Mouse (Mus musculus) embryonic fibroblast, embryonic 13.5 days (primary cell): ENCODE results near the gene Slc7a15. TPM values are rescaled to one million over a fixed set of nuclear protein-coding genes. Genes with fewer than 3 reads are reported as not detected.

Source experiments
- H3K27ac ChIP-seq: 2 replicates; pipeline ENCODE4 v1.5.1; 2012; ENCODE audit warnings: low read length, control low read depth, inconsistent platforms; ENCODE audit not compliant: insufficient read depth
- H3K4me1 ChIP-seq: 2 replicates; pipeline ENCODE4 v1.6.1; 2011; ENCODE audit warnings: low read length; ENCODE audit not compliant: control insufficient read depth, insufficient read depth
- H3K4me3 ChIP-seq: 2 replicates; pipeline ENCODE4 v1.5.1; 2011; ENCODE audit warnings: mild to moderate bottlenecking, control low read depth, low read length; ENCODE audit not compliant: insufficient read depth
- CTCF ChIP-seq: IDR thresholded peaks from 2 replicates; pipeline ENCODE4 v1.5.1; 2011; ENCODE audit warnings: mild to moderate bottlenecking, control low read depth, low read length, moderate library complexity, borderline replicate concordance; ENCODE audit not compliant: insufficient read depth
- POLR2A ChIP-seq: IDR thresholded peaks from 2 replicates; pipeline ENCODE4 v1.6.1; 2011; ENCODE audit warnings: low read depth, mild to moderate bottlenecking, control low read depth, low read length, moderate library complexity
- polyA plus RNA-seq: library from polyadenylated mRNA; stranded (reverse); fragments of >200 nt; gene quantifications from 2 replicates; pipeline ENCODE4 v1.2.4, GENCODE M21; 2011; ENCODE audit warnings: low read depth; ENCODE audit not compliant: missing spikeins, insufficient read length

Slc7a15 gene
- polyA plus RNA-seq, 1 experiment = not detected

DNA sequence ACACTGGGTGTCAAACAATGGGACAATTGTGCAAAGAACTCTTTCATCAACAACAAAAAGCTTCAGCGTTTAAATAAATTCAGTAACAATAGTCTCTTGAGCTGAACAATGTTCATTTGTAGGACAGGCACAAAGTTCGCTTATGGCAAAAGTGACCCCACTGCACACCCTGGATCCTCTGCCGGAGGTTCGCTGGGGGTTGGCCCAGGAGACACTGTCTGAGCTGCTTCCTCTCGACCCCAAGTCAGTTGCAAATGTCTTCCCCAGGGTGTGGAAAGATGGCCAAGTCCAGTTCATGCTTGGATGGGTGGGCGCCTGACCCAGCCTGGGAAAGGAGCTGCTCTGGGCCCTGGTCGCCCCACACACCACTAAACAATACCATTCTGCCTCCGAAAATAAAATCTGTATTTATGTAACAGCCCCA lies 100.7 kb downstream of the Slc7a15 start:
- TF ChIP-seq CTCF (no peak), POLR2A (peak; percentile 52)
- H3K27ac ChIP-seq = no peak overlapping the region

DNA sequence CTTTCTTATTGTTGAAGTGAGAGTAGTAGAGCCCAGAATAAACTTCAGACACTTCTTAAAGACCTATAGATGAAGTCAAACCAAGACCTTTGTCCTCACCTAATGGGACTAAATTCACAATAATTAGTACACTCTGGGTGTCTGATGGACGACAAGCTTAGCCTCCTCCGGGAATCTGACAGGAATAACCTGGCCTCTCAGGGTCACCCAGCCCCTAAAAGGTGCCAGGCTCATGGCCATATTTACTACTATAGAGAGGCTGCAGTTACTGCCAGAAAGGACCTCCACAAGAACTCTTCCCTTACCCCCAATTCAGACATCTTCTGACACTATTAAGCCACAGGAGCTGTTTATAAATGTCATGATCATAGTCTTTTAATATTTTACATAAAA lies 101.6 kb downstream of the Slc7a15 start:
- no peak overlapping the region; the same call in 1 of the 2 replicates for H3K27ac ChIP-seq
- TF ChIP-seq POLR2A = 0 out of 2 replicates have a peak, but pooled peaks have one; percentile 3
- TF ChIP-seq CTCF = no peak
- peak overlapping the region; percentile 49 for H3K4me3 ChIP-seq
- peaks cover 10% of the 10 kb centered on the region for H3K4me1 ChIP-seq

More for the DNA sequence above, 100.7 kb downstream of the Slc7a15 start:
- H3K4me1 ChIP-seq = peaks cover 10% of the 10 kb centered on the region
- H3K4me3 ChIP-seq = peak overlapping the region; percentile 60

DNA sequence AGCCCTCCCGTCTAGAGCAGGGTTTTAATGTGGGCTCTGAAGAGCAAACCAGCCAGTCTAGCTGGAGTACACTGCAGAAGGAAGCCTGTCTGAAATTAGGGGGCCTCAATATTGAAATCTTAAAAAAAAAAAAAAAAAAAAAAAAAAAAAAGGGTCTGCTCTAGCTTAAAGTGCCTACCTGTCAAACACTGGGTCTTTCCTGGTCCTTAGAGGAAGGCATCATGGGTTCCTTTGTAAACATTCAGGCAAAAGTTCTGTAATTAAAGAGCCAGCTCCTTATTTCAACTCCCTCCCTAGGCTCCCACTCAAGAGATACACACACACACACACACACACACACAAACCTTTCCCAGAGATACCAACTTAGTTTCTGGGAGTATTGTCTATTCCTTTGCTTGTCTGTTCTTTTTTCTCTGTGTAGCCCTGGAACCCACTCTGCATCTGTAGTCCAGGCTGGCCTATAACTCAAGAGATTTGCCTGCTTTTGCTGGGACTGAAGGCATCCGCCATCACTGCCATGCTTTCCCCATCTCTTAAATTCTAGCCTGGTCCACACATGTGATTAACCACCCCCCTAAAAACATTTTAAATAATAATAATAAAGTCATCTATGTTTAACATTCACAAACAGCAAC lies 102.1 kb downstream of the Slc7a15 start:
- H3K27ac ChIP-seq = no peak overlapping the region
- H3K4me3 ChIP-seq = no peak overlapping the region
- peak; percentile 63 for TF ChIP-seq POLR2A
- TF ChIP-seq CTCF = no peak
- H3K4me1 ChIP-seq = peaks cover 10% of the 10 kb centered on the region

DNA sequence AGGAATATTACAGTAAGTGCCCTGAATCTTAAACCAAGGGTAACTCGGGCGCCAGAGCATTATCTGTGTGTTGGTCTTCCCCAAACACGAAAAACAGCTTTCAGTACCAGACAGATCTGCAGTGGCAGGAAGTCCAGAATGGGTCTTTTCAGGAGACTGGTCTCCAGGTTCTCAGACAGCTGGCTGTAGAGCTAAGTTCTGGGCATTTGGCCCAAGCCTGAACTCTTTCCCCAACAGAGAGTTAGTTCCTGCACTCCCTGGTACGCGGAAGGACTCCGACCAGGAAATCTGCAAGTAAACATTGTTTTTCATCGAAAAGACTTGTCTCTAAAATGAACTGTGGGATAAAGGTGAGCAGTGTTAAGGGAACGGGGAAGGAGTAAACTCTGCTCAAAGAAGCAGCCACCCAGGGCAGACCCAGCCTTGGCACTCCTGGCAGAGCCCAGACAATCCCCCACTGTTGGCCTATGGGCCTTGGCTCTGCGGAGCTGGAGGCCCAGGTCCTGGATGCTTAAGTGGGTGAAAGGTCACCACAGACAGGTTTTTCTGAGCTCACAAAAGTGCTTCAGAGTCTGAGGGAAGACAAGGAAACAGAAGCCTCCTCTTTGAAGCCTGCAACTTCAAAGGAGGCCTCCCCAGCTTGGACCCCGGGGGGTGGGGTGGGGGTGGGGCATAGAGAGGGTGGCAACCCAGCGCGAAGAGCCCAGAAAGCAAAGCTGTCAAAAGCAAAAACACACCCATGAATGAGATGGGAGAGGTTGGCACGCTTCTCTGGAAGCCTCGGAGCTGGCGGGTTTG lies 102.8 kb downstream of the Slc7a15 start:
- Histone ChIP-seq H3K27ac (peak overlapping the region; percentile 3; the same call in 1 of the 2 replicates), H3K4me3 (no peak overlapping the region), H3K4me1 (peaks cover 10% of the 10 kb centered on the region)
- TF ChIP-seq POLR2A = peak; percentile 18
- TF ChIP-seq CTCF = no peak

DNA sequence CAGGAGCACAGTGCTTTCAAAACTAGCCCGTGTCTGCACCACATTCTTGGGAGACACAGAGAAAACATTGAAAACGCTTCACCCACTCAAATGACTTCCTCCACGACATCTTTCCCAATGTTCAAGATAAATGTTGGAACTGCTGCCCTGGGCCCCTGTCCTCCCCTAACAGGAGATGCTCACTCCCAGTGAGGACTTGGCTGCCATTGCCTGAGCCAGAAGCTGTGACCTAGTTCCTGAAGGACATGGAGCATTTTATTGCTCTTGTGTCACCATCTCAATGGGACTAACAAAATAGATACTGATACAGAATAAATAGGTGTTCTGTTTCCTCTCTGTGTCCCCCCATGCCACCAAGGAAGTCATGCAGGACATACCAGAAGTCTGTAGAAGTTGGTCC lies 104.2 kb downstream of the Slc7a15 start:
- Histone ChIP-seq H3K4me3 (no peak overlapping the region), H3K27ac (no peak overlapping the region), H3K4me1 (peaks cover 7% of the 10 kb centered on the region; the same call in 1 of the 2 replicates)
- TF ChIP-seq CTCF = no peak
- no peak for TF ChIP-seq POLR2A

DNA sequence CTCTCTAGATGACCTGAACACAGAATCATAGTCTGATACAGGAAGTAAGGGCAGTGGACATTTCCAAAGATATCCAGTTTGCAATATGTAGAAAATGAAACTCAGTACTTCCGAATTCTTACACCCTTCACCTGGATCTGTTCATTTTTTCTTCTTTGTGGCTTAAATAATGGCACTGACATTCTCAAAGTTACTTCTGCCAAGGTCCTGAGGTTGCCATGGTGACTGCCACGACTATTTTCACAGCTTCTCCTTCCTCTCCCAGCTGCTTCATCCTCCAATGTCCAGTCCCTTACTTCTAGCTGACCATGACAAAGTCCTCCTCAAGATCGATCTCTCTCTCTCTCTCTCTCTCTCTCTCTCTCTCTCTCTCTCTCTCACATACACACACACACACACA lies 105.5 kb downstream of the Slc7a15 start:
- TF ChIP-seq POLR2A = no peak
- TF ChIP-seq CTCF = no peak
- Histone ChIP-seq H3K4me1 (peaks cover 9% of the 10 kb centered on the region; the same call in 1 of the 2 replicates), H3K27ac (no peak overlapping the region), H3K4me3 (no peak overlapping the region)

DNA sequence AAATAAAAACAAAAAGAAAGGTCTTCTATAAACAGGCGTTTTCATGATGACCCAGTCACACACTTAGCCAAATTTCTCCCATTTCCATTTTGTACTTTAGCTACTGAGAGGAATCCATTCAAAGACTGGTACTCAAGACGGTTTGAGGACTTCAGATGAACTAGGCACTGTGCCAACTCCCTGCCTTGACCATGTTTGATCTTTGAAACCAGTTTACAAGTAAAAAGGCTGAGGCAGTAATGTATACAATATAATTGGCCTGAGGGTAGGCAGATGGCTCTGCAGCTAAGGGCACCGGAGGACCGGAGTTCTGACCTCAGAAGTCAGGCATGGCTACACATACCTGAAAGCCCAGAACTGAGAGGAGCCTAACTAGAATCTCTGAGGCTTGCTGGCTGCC lies 109.8 kb downstream of the Slc7a15 start:
- Histone ChIP-seq H3K4me3 (no peak overlapping the region), H3K4me1 (peaks cover 3% of the 10 kb centered on the region; the same call in 1 of the 2 replicates), H3K27ac (no peak overlapping the region)
- TF ChIP-seq CTCF (no peak), POLR2A (no peak)

DNA sequence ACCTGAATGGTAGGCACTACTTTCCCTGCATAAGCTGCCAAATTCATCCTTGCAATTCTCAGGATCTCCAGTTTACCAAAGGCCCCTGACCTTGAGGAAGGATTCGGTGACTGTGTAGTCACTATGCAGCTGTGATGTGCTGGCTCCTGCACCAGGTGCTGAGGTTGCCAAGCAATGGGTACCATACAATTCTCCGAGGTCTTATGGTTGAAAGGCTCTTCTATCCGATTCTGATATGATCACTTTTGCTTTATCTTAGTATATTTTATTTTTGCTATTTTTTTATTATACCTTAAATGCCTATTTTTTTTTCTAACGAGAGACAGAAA lies 110.2 kb downstream of the Slc7a15 start:
- Histone ChIP-seq H3K4me3 (no peak overlapping the region), H3K4me1 (peaks cover 3% of the 10 kb centered on the region; the same call in 1 of the 2 replicates), H3K27ac (no peak overlapping the region)
- TF ChIP-seq CTCF (no peak), POLR2A (no peak)

DNA sequence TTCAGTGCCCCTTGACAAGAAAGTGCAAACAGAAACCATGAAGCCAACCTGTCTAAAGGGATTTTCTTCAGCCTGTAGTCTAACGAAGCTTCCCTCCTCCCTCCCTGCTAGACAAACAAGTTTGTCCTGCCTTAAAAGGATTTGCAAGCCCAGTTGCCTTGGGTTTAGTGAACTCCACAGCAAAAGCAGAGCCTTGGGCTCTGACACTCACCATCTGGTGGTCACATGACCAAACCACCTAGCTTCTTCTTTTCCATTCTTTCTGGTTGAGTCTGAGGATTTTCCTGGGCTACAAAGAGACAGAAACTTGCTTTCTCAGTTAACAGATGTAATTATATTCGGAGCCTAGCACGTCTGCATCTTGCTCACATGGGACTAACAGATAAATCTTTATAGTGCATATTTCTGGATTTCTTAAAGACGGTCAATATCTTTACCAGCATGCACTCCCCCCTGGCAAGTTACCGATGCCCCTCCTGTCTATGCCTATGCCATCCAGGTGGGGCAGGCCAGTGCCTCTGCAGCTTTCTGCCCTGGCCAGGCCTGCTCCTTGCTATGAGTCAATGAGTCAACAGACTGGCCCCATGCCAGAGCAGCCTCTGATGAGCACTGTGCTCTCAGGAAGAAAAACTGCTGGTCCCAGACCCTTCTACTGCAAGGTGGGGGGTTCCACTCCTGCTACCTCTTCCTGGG lies 110.8 kb downstream of the Slc7a15 start:
- no peak overlapping the region for H3K27ac ChIP-seq
- H3K4me1 ChIP-seq = peaks cover 3% of the 10 kb centered on the region; the same call in 1 of the 2 replicates
- H3K4me3 ChIP-seq = no peak overlapping the region
- TF ChIP-seq POLR2A (no peak), CTCF (no peak)

DNA sequence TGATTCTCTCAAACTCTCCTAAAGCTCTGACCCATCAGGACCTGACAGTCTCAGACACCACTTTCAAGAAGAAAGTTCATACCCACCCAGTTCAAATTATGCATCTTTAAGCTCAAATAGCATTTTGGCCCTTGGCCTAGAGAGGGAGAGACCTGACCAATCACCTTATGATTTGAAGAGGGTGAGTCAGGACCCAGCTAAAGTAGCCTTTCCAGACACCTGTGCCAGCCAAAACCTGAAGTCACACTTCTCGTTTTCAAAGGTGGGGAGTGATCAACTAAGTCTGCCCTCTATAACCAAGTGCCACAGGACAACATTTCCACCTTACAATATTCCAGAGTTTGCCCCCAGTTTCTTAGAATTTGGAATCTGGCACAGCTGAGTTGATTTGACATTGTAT lies 111.6 kb downstream of the Slc7a15 start:
- no peak for TF ChIP-seq CTCF
- no peak for TF ChIP-seq POLR2A
- peaks cover 3% of the 10 kb centered on the region; the same call in 1 of the 2 replicates for H3K4me1 ChIP-seq
- no peak overlapping the region for H3K27ac ChIP-seq
- no peak overlapping the region for H3K4me3 ChIP-seq
